Mouse (Mus musculus): ENCODE results near the gene Rita1.

Rita1 gene

GRCm38 (mm10) chr5:120627515-120628300, 15.3 kb upstream of the Rita1 start:
- no peak for DNase-seq

GRCm38 (mm10) chr5:120626399-120626798, 14.0 kb upstream of the Rita1 start:
- peak in 1 of 2 experiments; percentile 61 for DNase-seq

- no peak for DNase-seq
Observed at GRCm38 (mm10) chr5:120624427-120624826, 12.0 kb upstream of the Rita1 start.

- no peak for DNase-seq
Observed at GRCm38 (mm10) chr5:120622198-120622851, 9.9 kb upstream of the Rita1 start.

GRCm38 (mm10) chr5:120621846-120622197, 9.4 kb upstream of the Rita1 start:
- DNase-seq: no peak

GRCm38 (mm10) chr5:120621078-120621765, 8.8 kb upstream of the Rita1 start:
- no peak for DNase-seq

GRCm38 (mm10) chr5:120620375-120621077, 8.1 kb upstream of the Rita1 start:
- DNase-seq: peak; percentile 60 to 66

GRCm38 (mm10) chr5:120619201-120619600, 6.8 kb upstream of the Rita1 start:
- DNase-seq: peak in 1 of 2 experiments; percentile 29

GRCm38 (mm10) chr5:120618778-120619177, 6.4 kb upstream of the Rita1 start:
- DNase-seq: no peak

GRCm38 (mm10) chr5:120615903-120616302, 3.5 kb upstream of the Rita1 start:
- no peak for DNase-seq

- DNase-seq: peak; percentile 100
Observed at GRCm38 (mm10) chr5:120612822-120613604, 624 bp upstream of the Rita1 start.

- no peak for DNase-seq
Observed at GRCm38 (mm10) chr5:120611416-120611815, 973 bp downstream of the Rita1 start.

- no peak for DNase-seq
Observed at GRCm38 (mm10) chr5:120610906-120611305, 1.5 kb downstream of the Rita1 start.

GRCm38 (mm10) chr5:120609246-120609775, 3.1 kb downstream of the Rita1 start:
- DNase-seq: no peak

GRCm38 (mm10) chr5:120607335-120607734, 5.1 kb downstream of the Rita1 start:
- DNase-seq: no peak

- no peak for DNase-seq
Observed at GRCm38 (mm10) chr5:120606590-120607200, 5.7 kb downstream of the Rita1 start.

- peak; percentile 79 to 87 for DNase-seq
Observed at GRCm38 (mm10) chr5:120605688-120606087, 6.7 kb downstream of the Rita1 start.

- no peak for DNase-seq
Observed at GRCm38 (mm10) chr5:120605241-120605661, 7.1 kb downstream of the Rita1 start.

- DNase-seq: peak; percentile 77 to 82
Observed at GRCm38 (mm10) chr5:120604839-120605238, 7.5 kb downstream of the Rita1 start.

GRCm38 (mm10) chr5:120603515-120603914, 8.9 kb downstream of the Rita1 start:
- DNase-seq: no peak

- DNase-seq: no peak
Observed at GRCm38 (mm10) chr5:120602210-120602609, 10.2 kb downstream of the Rita1 start.
